Mouse (Mus musculus) CH12.LX (cell line): ENCODE data around the gene 1700122O11Rik. TPM values are rescaled to one million over a fixed set of nuclear protein-coding genes. Genes with fewer than 3 reads are reported as not detected.

ENCODE experiments used
- DNase-seq: peaks from one replicate; pipeline ENCODE4 v3.0.0-alpha.2; 2013; ENCODE audit errors: extremely low read depth
- H3K27ac ChIP-seq: 2 replicates; pipeline ENCODE4 v1.5.1; 2012; ENCODE audit warnings: low read depth, mild to moderate bottlenecking, control low read depth, moderate library complexity; ENCODE audit not compliant: insufficient read depth
- H3K27me3 ChIP-seq: replicated peaks from 2 replicates; pipeline ENCODE3; 2012; ENCODE audit warnings: inconsistent platforms
- H3K36me3 ChIP-seq, 2 experiments: replicated peaks in 1 of 2; 2 replicates each; pipeline versions ENCODE3 to v1.6.1; 2012; ENCODE audit warnings: inconsistent platforms in 1 of 2, low read length in 1 of 2, mild to moderate bottlenecking in 1 of 2, mixed read lengths in 1 of 2, moderate library complexity in 1 of 2; ENCODE audit not compliant: control insufficient read depth in 1 of 2, insufficient read depth in 1 of 2
- H3K4me1 ChIP-seq, 2 experiments: 2 replicates each; pipeline ENCODE4 v1.6.1; 2012; ENCODE audit warnings: inconsistent platforms in 1 of 2, moderate library complexity in 1 of 2; ENCODE audit not compliant: insufficient read depth in 2 of 2, control insufficient read depth in 1 of 2
- H3K4me2 ChIP-seq: 2 replicates; pipeline ENCODE4 v1.6.1; 2012; ENCODE audit warnings: low read depth, mild to moderate bottlenecking, control low read depth; ENCODE audit not compliant: poor library complexity, insufficient read depth, severe bottlenecking
- H3K4me3 ChIP-seq, 3 experiments: fragments of 150-350 bp in 1 of 3; sonication (generic) in 1 of 3; replicated peaks in 1 of 3; 2 replicates each; pipeline versions ENCODE3 to v1.5.1; 2011 to 2012; ENCODE audit warnings: low read depth in 2 of 3, low read length in 2 of 3, mild to moderate bottlenecking in 2 of 3, moderate library complexity in 2 of 3, control low read depth in 1 of 3, improper control_type of control experiment in 1 of 3, inconsistent platforms in 1 of 3, mixed read lengths in 1 of 3; ENCODE audit not compliant: poor library complexity in 1 of 3
- H3K79me2 ChIP-seq: replicated peaks from 2 replicates; pipeline ENCODE4 v1.6.1; 2012; ENCODE audit warnings: mild to moderate bottlenecking, moderate library complexity; ENCODE audit not compliant: control insufficient read depth, poor library complexity, insufficient read depth, severe bottlenecking; ENCODE audit errors: extremely low read depth
- H3K9ac ChIP-seq: 2 replicates; pipeline ENCODE4 v1.6.1; 2012; ENCODE audit warnings: low read depth, mild to moderate bottlenecking, control low read depth, moderate library complexity; ENCODE audit not compliant: insufficient read depth
- H3K9me3 ChIP-seq: replicated peaks from 2 replicates; pipeline ENCODE3; 2012; ENCODE audit warnings: low read length, inconsistent platforms, mixed read lengths
- BHLHE40 ChIP-seq: IDR thresholded peaks from 2 replicates; pipeline ENCODE4 v1.6.1; 2011; ENCODE audit warnings: mild to moderate bottlenecking, low read depth, low read length, improper control_type of control experiment
- CTCF ChIP-seq, 2 experiments: IDR thresholded peaks in 1 of 2; conservative IDR thresholded peaks in 1 of 2; 2 replicates each; pipeline ENCODE4 v1.5.1; 2011 to 2012; ENCODE audit warnings: low read depth in 2 of 2, low read length in 2 of 2, improper control_type of control experiment in 1 of 2, inconsistent platforms in 1 of 2, mild to moderate bottlenecking in 1 of 2, moderate library complexity in 1 of 2
- ELF1 ChIP-seq: IDR thresholded peaks from 2 replicates; pipeline ENCODE4 v1.6.1; 2014; ENCODE audit warnings: low read depth, mild to moderate bottlenecking, inconsistent platforms, low read length, improper control_type of control experiment
- IRF4 ChIP-seq: IDR thresholded peaks from 2 replicates; pipeline ENCODE4 v1.6.1; 2014; ENCODE audit warnings: low read depth, mild to moderate bottlenecking, inconsistent platforms, low read length, improper control_type of control experiment
- JUND ChIP-seq: conservative IDR thresholded peaks from 2 replicates; pipeline ENCODE4 v1.6.1; 2011; ENCODE audit warnings: low read depth, low read length, improper control_type of control experiment
- MXI1 ChIP-seq: IDR thresholded peaks from 2 replicates; pipeline ENCODE4 v1.6.1; 2011; ENCODE audit warnings: mild to moderate bottlenecking, low read depth, low read length, improper control_type of control experiment
- PAX5 ChIP-seq: IDR thresholded peaks from 2 replicates; pipeline ENCODE4 v1.6.1; 2012; ENCODE audit warnings: low read length, inconsistent platforms, mixed read lengths
- RAD21 ChIP-seq: IDR thresholded peaks from 2 replicates; pipeline ENCODE4 v1.6.1; 2011; ENCODE audit warnings: low read depth, mild to moderate bottlenecking, low read length, improper control_type of control experiment, moderate library complexity
- RCOR1 ChIP-seq: conservative IDR thresholded peaks from 2 replicates; pipeline ENCODE4 v1.6.1; 2012; ENCODE audit warnings: low read depth, mild to moderate bottlenecking, inconsistent platforms, low read length, improper control_type of control experiment
- SMC3 ChIP-seq: IDR thresholded peaks from 2 replicates; pipeline ENCODE4 v1.6.1; 2011; ENCODE audit warnings: low read depth, low read length, improper control_type of control experiment
- ZC3H11A ChIP-seq: IDR thresholded peaks from 2 replicates; pipeline ENCODE4 v1.6.1; 2012; ENCODE audit warnings: low read depth, mild to moderate bottlenecking, inconsistent platforms, low read length, improper control_type of control experiment
- ZMIZ1 ChIP-seq: IDR thresholded peaks from 2 replicates; pipeline ENCODE4 v1.6.1; 2012; ENCODE audit warnings: low read depth, mild to moderate bottlenecking, inconsistent platforms, low read length, improper control_type of control experiment
- dilution Hi-C: fragments of 300-500 bp; cut with MboI; formaldehyde crosslinking; loops from 2 replicates; pipeline ENCODE4 v1.14.3; 2020; ENCODE audit warnings: low sequenced_read_pairs; ENCODE audit not compliant: extremely low pct_unique_long_range_greater_than_20kb, extremely low pct_ligation_motif_present
- in situ Hi-C: fragments of 300-500 bp; cut with MboI; formaldehyde crosslinking; loops from 3 replicates; pipeline ENCODE4 v1.14.3; 2019; ENCODE audit warnings: low sequenced_read_pairs, low pct_ligation_motif_present, low pct_unique_long_range_greater_than_20kb, mixed read lengths
- polyA plus RNA-seq: library from polyadenylated mRNA; unstranded; fragments of >175 nt; gene quantifications from 2 replicates; pipeline ENCODE4 v1.2.1, GENCODE M21; 2012; ENCODE audit warnings: low read depth; ENCODE audit not compliant: insufficient read length
- total RNA-seq, 2 experiments: library from RNA; depleted of rRNA; stranded (reverse); fragments of 300-350 nt in 1 of 2; fragments of >200 nt in 1 of 2; gene quantifications; 2 replicates each; pipeline ENCODE4 v1.2.3; 2012 to 2014

Gene 1700122O11Rik
- total and polyA plus RNA-seq, 3 experiments, result not detected

- no peak overlapping the region for H3K4me2 ChIP-seq
- no peaks in the 10 kb centered on the region for H3K79me2 ChIP-seq
- peak; percentile 79 for DNase-seq
- dilution Hi-C loops, result no loop called here
- no peaks in the 10 kb centered on the region for H3K27me3 ChIP-seq
- no peak overlapping the region for H3K4me3 ChIP-seq
- no peaks in the 10 kb centered on the region for H3K36me3 ChIP-seq
- in situ Hi-C loops, result loop anchor here (10.0 kb wide), 2 partner anchors 49 to 251 kb away; no protein-coding TSS in a partner anchor
- no peak overlapping the region for H3K27ac ChIP-seq
- H3K4me1 ChIP-seq, result peaks cover 0 to 21% of the 10 kb centered on the region in 2 experiments; a peak in 2 of 4 replicates
- no peak overlapping the region for H3K9ac ChIP-seq
- H3K9me3 ChIP-seq, result no peaks in the 10 kb centered on the region
- no peak for TF ChIP-seq RCOR1
- TF ChIP-seq CTCF (conservative IDR thresholded peaks at IDR 0.05 in 1 of 2, IDR thresholded peaks at IDR 0.05 in 1 of 2; ENCODE audit: low read depth in 2 of 2, low read length in 2 of 2), result peak; percentile 84 to 86
- no peak for TF ChIP-seq MXI1
- TF ChIP-seq BHLHE40, result no peak
- TF ChIP-seq SMC3, result peak; percentile 87
- peak; percentile 58 for TF ChIP-seq RAD21
- TF ChIP-seq IRF4, result no peak
- TF ChIP-seq ELF1, result peak; percentile 82
These were observed 7.5 kb upstream of the 1700122O11Rik start for GRCm38 (mm10) chr17:48045631-48046030.

GRCm38 (mm10) chr17:48043154-48043880, 5.2 kb upstream of the 1700122O11Rik start:
- in situ Hi-C loops (loop anchor here (10.0 kb wide), 2 partner anchors 51 to 249 kb away; no protein-coding TSS in a partner anchor), dilution Hi-C loops (no loop called here)

More at GRCm38 (mm10) chr17:48043154-48043880, 5.2 kb upstream of the 1700122O11Rik start:
- Histone ChIP-seq H3K36me3 (no peaks in the 10 kb centered on the region), H3K9ac (no peak overlapping the region), H3K4me1 (peaks cover 3 to 35% of the 10 kb centered on the region in 2 experiments), H3K27ac (no peak overlapping the region), H3K27me3 (no peaks in the 10 kb centered on the region), H3K9me3 (no peaks in the 10 kb centered on the region), H3K79me2 (no peaks in the 10 kb centered on the region), H3K4me3 (no peak overlapping the region), H3K4me2 (no peak overlapping the region)
- TF ChIP-seq ELF1 (no peak), SMC3 (0 out of 2 replicates have a peak, but pooled peaks have one; percentile 10), PAX5 (no peak), ZC3H11A (no peak), ZMIZ1 (no peak), CTCF (conservative IDR thresholded peaks at IDR 0.05 in 1 of 2, IDR thresholded peaks at IDR 0.05 in 1 of 2; ENCODE audit: low read depth in 2 of 2, low read length in 2 of 2) (peak in 1 of 2 experiments; percentile 35; a peak in 2 of 4 replicates), JUND (no peak)
- no peak for DNase-seq
